Mouse (Mus musculus): ENCODE results near the gene Mrps12.

Mrps12 gene

GRCm38 (mm10) chr7:28741709-28742438 lies at the start of gene Mrps12, which contains the start of gene Sars2:
TSS of gene Mrps12 (minus strand) at chr7:28741820.
TSS of gene Sars2 (plus strand) at chr7:28741992.
- peak; percentile 94 for DNase-seq

- no peak for DNase-seq
Measured at GRCm38 (mm10) chr7:28790066-28790806, 48.6 kb upstream of the Mrps12 start.

- no peak for DNase-seq
Measured at GRCm38 (mm10) chr7:28789235-28789634, 47.6 kb upstream of the Mrps12 start.

GRCm38 (mm10) chr7:28788307-28789195 lies 46.9 kb upstream of the Mrps12 start, which contains the start of gene Rinl:
TSS of gene Rinl (plus strand) at chr7:28788969.
- DNase-seq: no peak

DNA sequence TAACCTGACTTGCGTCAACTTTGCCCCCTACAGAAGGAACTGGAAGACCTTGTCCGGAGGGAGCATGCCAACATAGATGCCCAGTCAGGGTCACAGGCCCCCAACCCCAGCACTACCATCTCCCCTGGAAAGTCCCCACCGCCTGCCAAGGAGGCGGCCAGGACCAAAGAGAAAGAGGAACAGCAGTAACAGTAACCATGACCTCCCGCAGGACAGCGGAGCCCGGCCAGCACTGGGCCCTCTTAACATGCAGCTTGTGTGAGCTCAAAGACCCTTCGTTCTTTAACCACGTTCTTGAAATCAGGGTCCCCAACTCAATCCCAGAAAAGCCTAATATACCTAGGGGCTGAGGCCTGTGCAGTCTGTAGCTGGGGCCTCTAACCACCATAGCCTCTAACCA lies 46.3 kb upstream of the Mrps12 start:
- no peak for DNase-seq

DNA sequence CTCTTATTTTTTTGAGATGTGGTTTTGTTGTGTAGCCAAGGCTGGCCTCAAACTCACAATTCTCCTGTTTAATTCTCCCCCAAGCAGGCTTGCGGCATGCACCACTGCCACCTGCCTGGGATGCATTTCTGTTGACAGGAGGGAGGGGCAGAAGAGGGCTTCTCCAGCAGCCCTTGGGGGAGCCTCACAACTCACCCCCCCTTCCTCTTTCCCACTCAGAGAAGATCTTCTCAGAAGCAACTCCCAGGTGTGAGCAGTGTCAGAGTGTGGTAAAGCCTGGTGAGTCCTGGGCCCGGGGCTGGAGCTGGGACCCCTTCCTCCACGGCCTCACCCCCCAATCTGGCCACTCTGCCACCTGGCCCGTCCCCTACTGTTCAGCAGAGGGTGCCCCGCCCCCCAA lies 43.5 kb upstream of the Mrps12 start:
- no peak for DNase-seq

- no peak for DNase-seq
Measured at GRCm38 (mm10) chr7:28781261-28781663, 39.6 kb upstream of the Mrps12 start.

- no peak for DNase-seq
Measured at GRCm38 (mm10) chr7:28780857-28781256, 39.2 kb upstream of the Mrps12 start.

- DNase-seq: peak; percentile 93
Measured at GRCm38 (mm10) chr7:28780067-28780658, 38.5 kb upstream of the Mrps12 start.

- no peak for DNase-seq
Measured at GRCm38 (mm10) chr7:28778825-28779224, 37.2 kb upstream of the Mrps12 start.

GRCm38 (mm10) chr7:28775129-28775528 lies 33.5 kb upstream of the Mrps12 start:
- DNase-seq: no peak

GRCm38 (mm10) chr7:28774164-28774563 lies 32.5 kb upstream of the Mrps12 start:
- DNase-seq: no peak

GRCm38 (mm10) chr7:28773163-28773562 lies 31.5 kb upstream of the Mrps12 start:
- no peak for DNase-seq

GRCm38 (mm10) chr7:28771867-28772266 lies 30.2 kb upstream of the Mrps12 start:
- DNase-seq: no peak

DNA sequence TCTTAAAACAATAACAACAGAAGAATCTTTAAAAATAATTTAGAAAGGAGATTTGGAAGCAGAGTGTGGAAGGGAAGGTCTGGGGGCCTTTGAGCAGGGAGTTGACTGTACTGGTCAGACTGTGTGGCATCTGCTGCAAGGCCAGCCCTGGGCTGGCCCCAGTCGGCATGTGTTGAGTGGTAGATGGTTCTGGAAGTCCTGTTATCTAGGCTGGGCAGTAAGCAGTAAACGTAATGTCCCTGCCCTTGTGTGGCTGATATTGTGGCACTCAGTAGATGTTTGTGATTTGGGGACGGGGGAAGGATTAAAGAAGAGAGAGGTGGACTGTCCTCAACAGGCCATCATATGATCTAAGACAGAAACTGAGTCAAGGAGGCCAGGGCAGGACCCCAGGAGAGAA lies 28.7 kb upstream of the Mrps12 start:
- no peak for DNase-seq

DNA sequence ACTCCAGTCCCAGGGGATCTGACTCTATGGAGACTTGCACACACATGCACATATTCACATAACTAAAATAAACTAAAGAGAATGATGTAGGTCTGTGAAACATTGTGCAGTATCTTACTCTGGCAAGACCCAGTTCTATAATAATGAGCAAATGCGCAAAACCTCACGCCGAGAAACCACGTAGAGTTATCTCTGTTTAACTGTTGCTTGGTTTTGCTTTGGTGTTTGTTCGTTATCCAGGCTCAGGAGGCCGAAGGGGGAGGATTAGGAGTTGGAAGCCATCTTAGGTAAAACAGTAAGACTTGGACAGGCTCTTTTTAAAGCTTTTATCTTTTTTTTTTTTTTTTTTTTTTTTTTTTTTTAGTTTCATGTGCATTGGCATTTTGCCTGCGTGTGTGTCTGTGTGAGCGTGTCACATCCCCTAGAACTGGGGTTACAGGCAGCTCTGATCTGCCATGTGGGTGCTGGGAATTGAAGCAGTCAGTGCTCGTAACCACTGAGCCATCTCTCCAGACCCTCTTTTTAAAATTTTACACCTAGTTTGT lies 27.9 kb upstream of the Mrps12 start:
- no peak for DNase-seq

DNA sequence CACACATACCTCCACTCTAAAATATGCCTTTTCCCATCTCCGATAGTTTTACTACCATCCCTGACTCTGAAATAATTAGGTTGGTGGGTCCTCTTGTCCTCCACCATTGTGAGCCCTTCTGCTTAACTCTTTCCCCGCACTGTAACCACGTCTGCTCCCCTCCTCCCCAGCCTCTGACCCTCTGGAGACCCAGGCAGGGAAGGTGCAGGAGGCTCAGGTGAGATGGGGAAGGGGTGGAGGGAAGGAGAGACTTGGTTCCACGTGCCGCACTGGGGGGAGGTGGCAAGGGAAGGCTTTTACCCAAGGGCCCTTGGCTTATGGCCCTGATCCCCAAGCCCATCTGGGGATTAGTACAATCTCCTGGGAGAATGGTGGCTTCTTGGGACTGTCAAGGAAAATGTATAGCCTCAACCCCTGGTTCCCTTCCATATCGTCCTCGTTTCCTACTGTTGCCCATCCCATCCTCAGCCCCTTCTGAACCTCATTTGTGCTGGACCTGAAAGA lies 25.9 kb upstream of the Mrps12 start, which contains the start of gene Nfkbib:
Nfkbib (minus strand) TSS at position 51 of the 504 bp plus-strand sequence.
- DNase-seq: no peak

GRCm38 (mm10) chr7:28766910-28767309 lies 25.3 kb upstream of the Mrps12 start:
- DNase-seq: no peak

- peak; percentile 91 for DNase-seq
Measured at GRCm38 (mm10) chr7:28766173-28766879, 24.7 kb upstream of the Mrps12 start, which contains the start of gene Sirt2. TSS of gene Sirt2 (plus strand) at chr7:28766735.

DNA sequence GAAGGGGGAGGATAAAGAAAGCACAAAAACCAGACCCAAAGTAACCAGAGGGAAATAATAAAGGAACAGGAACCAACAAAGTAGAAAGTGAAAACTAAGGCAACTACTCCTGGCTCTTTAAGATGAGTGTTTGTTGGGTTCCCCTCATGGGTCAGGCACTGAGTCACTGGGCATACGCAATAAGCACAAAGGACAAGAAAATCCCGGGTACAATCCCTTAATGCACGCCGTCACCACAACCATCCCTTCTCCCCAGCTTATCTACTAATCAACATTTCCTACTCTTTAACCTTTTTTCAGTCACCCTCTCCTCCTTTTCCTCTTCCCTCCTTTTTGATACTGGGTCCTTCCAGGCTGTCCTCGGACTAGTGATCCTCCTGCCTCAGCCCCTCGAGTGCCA lies 23.6 kb upstream of the Mrps12 start:
- DNase-seq: no peak

- DNase-seq: no peak
Measured at GRCm38 (mm10) chr7:28761907-28762306, 20.3 kb upstream of the Mrps12 start.
